Mouse (Mus musculus) E14TG2a.4 (cell line): Measurements from ENCODE around the gene Bst2.

Experiments
- H3K27me3 ChIP-seq: 2 replicates; pipeline ENCODE4 v1.6.1; 2014; ENCODE audit warnings: low read length, control low read depth; ENCODE audit not compliant: insufficient read depth
- H3K36me3 ChIP-seq: 2 replicates; pipeline ENCODE4 v1.6.1; 2014; ENCODE audit warnings: low read length, control low read depth; ENCODE audit not compliant: insufficient read depth
- H3K4me1 ChIP-seq: replicated peaks from 2 replicates; pipeline ENCODE4 v1.6.1; 2014; ENCODE audit warnings: low read depth, low read length, control low read depth
- H3K4me3 ChIP-seq: replicated peaks from 2 replicates; pipeline ENCODE4 v1.5.1; 2014; ENCODE audit warnings: mild to moderate bottlenecking, low read length
- H3K9me3 ChIP-seq: 2 replicates; pipeline ENCODE4 v1.6.1; 2014; ENCODE audit warnings: low read length, control low read depth
- CTCF ChIP-seq: conservative IDR thresholded peaks from 2 replicates; pipeline ENCODE4 v1.5.1; 2014; ENCODE audit warnings: low read length
- NANOG ChIP-seq: IDR thresholded peaks from 2 replicates; pipeline ENCODE4 v1.6.1; 2014; ENCODE audit warnings: borderline replicate concordance, low read length, mixed read lengths
- POU5F1 ChIP-seq: IDR thresholded peaks from 2 replicates; pipeline ENCODE4 v1.6.1; 2014; ENCODE audit warnings: low read length, borderline replicate concordance

Gene Bst2

GRCm38 (mm10) chr8:71552770-71553169 is 15.5 kb upstream of the Bst2 start:
- Histone ChIP-seq H3K27me3 (peaks cover 38% of the 10 kb centered on the region), H3K9me3 (no peaks in the 10 kb centered on the region), H3K36me3 (peaks cover 10% of the 10 kb centered on the region), H3K4me3 (no peak overlapping the region), H3K4me1 (peaks cover 23% of the 10 kb centered on the region)
- TF ChIP-seq NANOG (no peak), CTCF (no peak), POU5F1 (no peak)

- no peaks in the 10 kb centered on the region for H3K9me3 ChIP-seq
- peaks cover 18% of the 10 kb centered on the region for H3K27me3 ChIP-seq
- H3K4me3 ChIP-seq = no peak overlapping the region
- peaks cover 29% of the 10 kb centered on the region for H3K36me3 ChIP-seq
- H3K4me1 ChIP-seq = peaks cover 26% of the 10 kb centered on the region
- TF ChIP-seq CTCF = no peak
- no peak for TF ChIP-seq NANOG
- no peak for TF ChIP-seq POU5F1
These were observed 13.5 kb upstream of the Bst2 start for GRCm38 (mm10) chr8:71550754-71551153.

GRCm38 (mm10) chr8:71547590-71547989 is 10.3 kb upstream of the Bst2 start:
- Histone ChIP-seq H3K4me3 (no peak overlapping the region), H3K36me3 (peaks cover 40% of the 10 kb centered on the region), H3K9me3 (no peaks in the 10 kb centered on the region), H3K4me1 (peaks cover 25% of the 10 kb centered on the region), H3K27me3 (0 out of 2 replicates have a peak, but pooled peaks cover under 1% of the 10 kb centered on the region)
- TF ChIP-seq POU5F1 (no peak), NANOG (no peak), CTCF (no peak)

- no peak for TF ChIP-seq CTCF
- Histone ChIP-seq H3K36me3 (peaks cover 40% of the 10 kb centered on the region), H3K4me1 (peaks cover 27% of the 10 kb centered on the region), H3K27me3 (peaks cover 9% of the 10 kb centered on the region; the same call in 1 of the 2 replicates), H3K4me3 (no peak overlapping the region), H3K9me3 (no peaks in the 10 kb centered on the region)
These were observed 7.8 kb upstream of the Bst2 start for GRCm38 (mm10) chr8:71545053-71545452.

- TF ChIP-seq POU5F1 = no peak
- Histone ChIP-seq H3K4me1 (peaks cover 25% of the 10 kb centered on the region), H3K27me3 (peaks cover 18% of the 10 kb centered on the region), H3K4me3 (peak overlapping the region; percentile 97), H3K9me3 (no peaks in the 10 kb centered on the region), H3K36me3 (peaks cover 38% of the 10 kb centered on the region)
These were observed 6.5 kb upstream of the Bst2 start for GRCm38 (mm10) chr8:71543755-71544154.

- H3K27me3 ChIP-seq = peaks cover 28% of the 10 kb centered on the region
- peaks cover 30% of the 10 kb centered on the region for H3K36me3 ChIP-seq
- H3K9me3 ChIP-seq = no peaks in the 10 kb centered on the region
- TF ChIP-seq NANOG = no peak; the same call in 1 of the 2 replicates
- TF ChIP-seq POU5F1 = no peak
- no peak for TF ChIP-seq CTCF
- H3K4me1 ChIP-seq = peaks cover 29% of the 10 kb centered on the region
- peak within 1 kb of the TSS; percentile 97 for H3K4me3 ChIP-seq
These were observed 5.5 kb upstream of the Bst2 start, which contains the start of gene Mvb12a for GRCm38 (mm10) chr8:71542632-71543343. TSS of gene Mvb12a (plus strand) at chr8:71542922.

- Histone ChIP-seq H3K4me1 (peaks cover 56% of the 10 kb centered on the region), H3K27me3 (peaks cover 50% of the 10 kb centered on the region), H3K4me3 (peak overlapping the region; percentile 81), H3K36me3 (peaks cover 15% of the 10 kb centered on the region), H3K9me3 (no peaks in the 10 kb centered on the region)
- no peak for TF ChIP-seq CTCF
- TF ChIP-seq NANOG = no peak
- no peak for TF ChIP-seq POU5F1
These were observed 1.6 kb downstream of the Bst2 start for GRCm38 (mm10) chr8:71535663-71536062.

- peaks cover 15% of the 10 kb centered on the region for H3K36me3 ChIP-seq
- H3K4me1 ChIP-seq = peaks cover 69% of the 10 kb centered on the region
- H3K9me3 ChIP-seq = no peaks in the 10 kb centered on the region
- no peak for TF ChIP-seq NANOG
- TF ChIP-seq POU5F1 = no peak
- peak; percentile 25 for TF ChIP-seq CTCF
- H3K27me3 ChIP-seq = peaks cover 41% of the 10 kb centered on the region
- H3K4me3 ChIP-seq = no peak overlapping the region
These were observed 2.9 kb downstream of the Bst2 start for GRCm38 (mm10) chr8:71534263-71534810.
